Mouse (Mus musculus): ENCODE measurements around the gene Cdyl2. TPM values are rescaled to one million over a fixed set of nuclear protein-coding genes. Genes with fewer than 3 reads are reported as not detected.

Cdyl2 gene
- polyA plus RNA-seq, 1 experiment from 2014 or later = 5.2 TPM

DNA sequence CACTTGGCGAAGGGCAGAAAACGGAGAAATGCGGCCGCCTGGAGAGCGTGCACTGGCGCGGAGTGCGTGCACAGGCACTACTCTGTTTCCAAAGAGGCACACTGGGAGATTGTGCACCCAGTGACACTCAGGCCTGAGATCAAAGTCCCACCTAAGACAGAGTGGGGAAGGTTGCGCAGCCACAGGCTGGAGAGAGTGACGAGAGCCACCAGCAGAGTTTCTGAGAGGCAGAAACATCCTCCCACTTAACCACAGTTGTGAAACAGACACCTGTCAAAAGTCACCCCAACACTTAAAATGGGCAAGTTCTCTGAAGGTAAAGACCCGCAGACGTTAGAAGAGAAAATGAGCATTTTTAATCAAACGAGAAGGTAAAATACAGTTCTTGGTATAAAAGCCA is 97.5 kb downstream of the Cdyl2 start:
- 87% methylated on average over 13 of the region's 13 CpGs for WGBS
- no peaks in the 10 kb centered on the region for H3K9me3 ChIP-seq
- H3K4me2 ChIP-seq = no peak overlapping the region
- H3K27me3 ChIP-seq (replicated peaks) = no peaks in the 10 kb centered on the region
- no peak for ATAC-seq (ENCODE audit: insufficient read depth, low FRiP score, low read depth)
- no peak overlapping the region for H3K27ac ChIP-seq
- no peaks in the 10 kb centered on the region for H3K36me3 ChIP-seq
- H3K4me1 ChIP-seq = no peaks in the 10 kb centered on the region
- H3K9ac ChIP-seq = no peak overlapping the region
- H3K4me3 ChIP-seq (replicated peaks) = no peak overlapping the region

DNA sequence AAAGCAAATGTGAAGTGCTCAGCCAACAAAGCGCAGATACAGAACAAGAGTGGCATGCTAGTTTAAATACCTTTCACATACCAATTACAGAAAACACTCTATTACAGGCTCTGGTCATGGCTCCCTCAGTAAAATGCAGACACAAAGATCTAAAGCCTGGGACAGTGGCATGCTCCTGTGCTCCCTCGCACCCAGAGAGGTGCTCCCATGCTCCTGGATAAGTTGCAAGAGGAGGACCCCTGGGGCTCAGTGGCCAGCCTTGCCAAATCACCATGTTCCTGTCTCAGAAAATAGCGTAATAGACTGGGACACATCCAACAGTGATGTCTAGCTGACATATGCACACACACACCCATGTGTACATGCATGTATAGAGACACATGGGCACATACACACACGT is 98.4 kb downstream of the Cdyl2 start:
- Histone ChIP-seq H3K27me3 (replicated peaks) (no peaks in the 10 kb centered on the region), H3K36me3 (no peaks in the 10 kb centered on the region), H3K4me2 (no peak overlapping the region), H3K4me1 (no peaks in the 10 kb centered on the region), H3K9ac (no peak overlapping the region), H3K27ac (no peak overlapping the region), H3K9me3 (no peaks in the 10 kb centered on the region), H3K4me3 (replicated peaks) (no peak overlapping the region)
- ATAC-seq (ENCODE audit: insufficient read depth, low FRiP score, low read depth) = no peak
- WGBS = 89% methylated on average over 4 of the region's 4 CpGs

DNA sequence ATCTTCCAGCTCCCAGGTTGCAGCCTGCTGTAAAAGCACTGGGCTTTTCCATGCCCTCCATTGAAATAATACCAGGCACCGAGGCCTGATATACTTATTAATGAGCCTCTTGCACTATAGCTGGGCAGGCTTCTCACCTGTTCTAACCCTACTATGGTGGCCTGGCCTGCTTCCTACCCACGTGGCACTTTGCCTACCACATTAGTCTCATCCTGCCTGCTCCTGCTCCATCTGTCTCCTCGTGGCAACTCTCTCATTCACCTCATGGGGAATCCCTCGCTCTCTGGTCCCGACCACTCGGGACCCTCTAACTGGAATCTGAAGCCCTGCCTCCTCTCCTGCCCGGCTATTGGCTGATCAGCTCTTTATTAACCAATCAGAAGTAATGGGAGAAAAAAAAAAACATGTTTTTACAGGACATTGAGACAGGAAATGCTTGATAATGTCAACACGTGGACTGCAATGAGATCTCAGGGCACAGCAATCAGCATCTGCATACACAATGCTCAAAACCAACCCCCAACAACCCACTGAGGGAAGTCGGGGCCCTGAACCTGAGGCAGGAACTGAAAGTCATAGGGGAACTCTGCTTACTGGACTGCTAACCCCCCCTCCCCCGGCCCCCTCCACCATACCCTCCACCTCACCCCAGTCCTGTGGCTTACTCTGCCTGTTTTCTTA is 99.2 kb downstream of the Cdyl2 start:
- no peaks in the 10 kb centered on the region for H3K9me3 ChIP-seq
- H3K27ac ChIP-seq = no peak overlapping the region
- no peak for ATAC-seq (ENCODE audit: insufficient read depth, low FRiP score, low read depth)
- H3K36me3 ChIP-seq = no peaks in the 10 kb centered on the region
- no peak overlapping the region for H3K4me3 ChIP-seq (replicated peaks)
- no peak overlapping the region for H3K4me2 ChIP-seq
- no peaks in the 10 kb centered on the region for H3K4me1 ChIP-seq
- no peaks in the 10 kb centered on the region for H3K27me3 ChIP-seq (replicated peaks)
- H3K9ac ChIP-seq = no peak overlapping the region
- 65% methylated on average over 10 of the region's 10 CpGs for WGBS

DNA sequence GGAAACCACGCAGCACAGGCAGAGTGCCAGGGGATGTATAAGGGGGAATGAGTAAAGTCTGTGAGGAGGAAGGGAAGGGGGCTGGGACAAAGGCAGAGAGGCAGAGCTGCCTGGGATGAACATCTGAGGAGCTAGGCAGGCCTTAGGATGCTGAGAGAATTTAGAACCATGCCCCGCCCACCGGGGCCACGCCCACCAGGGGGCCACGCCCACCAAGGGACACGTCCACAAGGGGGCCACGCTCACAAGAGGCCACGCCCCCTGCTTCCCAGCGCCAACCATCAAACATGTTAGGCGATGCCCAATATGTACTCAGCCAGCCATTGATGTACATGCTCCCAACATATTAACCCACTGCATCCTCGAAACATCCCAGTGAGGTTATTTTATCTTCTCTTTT is 102.7 kb downstream of the Cdyl2 start:
- WGBS = 39% methylated on average over 11 of the region's 11 CpGs
- Histone ChIP-seq H3K9me3 (no peaks in the 10 kb centered on the region), H3K27ac (no peak overlapping the region), H3K36me3 (no peaks in the 10 kb centered on the region), H3K4me3 (replicated peaks) (no peak overlapping the region), H3K4me2 (no peak overlapping the region), H3K27me3 (replicated peaks) (no peaks in the 10 kb centered on the region), H3K4me1 (no peaks in the 10 kb centered on the region), H3K9ac (no peak overlapping the region)
- ATAC-seq (ENCODE audit: insufficient read depth, low FRiP score, low read depth) = no peak

DNA sequence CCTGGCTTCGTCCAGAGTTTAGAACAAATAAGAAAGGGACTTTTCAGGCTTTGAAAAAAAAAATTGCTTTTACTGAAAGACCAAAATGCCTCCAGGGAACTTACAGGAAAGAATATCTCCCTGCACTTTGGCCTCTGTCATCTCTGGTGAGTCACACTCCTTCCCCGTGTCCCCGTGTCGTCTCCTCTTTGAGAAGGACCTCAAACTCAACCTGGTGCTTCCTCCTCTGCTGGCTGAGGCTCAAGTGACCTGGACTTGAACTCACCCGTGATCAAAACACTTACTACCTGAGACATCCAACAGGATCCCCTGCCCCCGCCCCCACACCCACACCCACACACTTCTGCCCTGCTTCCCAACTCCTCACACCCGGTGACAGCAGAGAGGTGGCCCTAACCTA is 103.8 kb downstream of the Cdyl2 start:
- Histone ChIP-seq H3K9me3 (no peaks in the 10 kb centered on the region), H3K27me3 (replicated peaks) (no peaks in the 10 kb centered on the region), H3K9ac (no peak overlapping the region), H3K27ac (no peak overlapping the region), H3K36me3 (no peaks in the 10 kb centered on the region), H3K4me2 (no peak overlapping the region), H3K4me1 (no peaks in the 10 kb centered on the region), H3K4me3 (replicated peaks) (no peak overlapping the region)
- ATAC-seq (ENCODE audit: insufficient read depth, low FRiP score, low read depth) = no peak
- 60% methylated on average over 7 of the region's 7 CpGs for WGBS

DNA sequence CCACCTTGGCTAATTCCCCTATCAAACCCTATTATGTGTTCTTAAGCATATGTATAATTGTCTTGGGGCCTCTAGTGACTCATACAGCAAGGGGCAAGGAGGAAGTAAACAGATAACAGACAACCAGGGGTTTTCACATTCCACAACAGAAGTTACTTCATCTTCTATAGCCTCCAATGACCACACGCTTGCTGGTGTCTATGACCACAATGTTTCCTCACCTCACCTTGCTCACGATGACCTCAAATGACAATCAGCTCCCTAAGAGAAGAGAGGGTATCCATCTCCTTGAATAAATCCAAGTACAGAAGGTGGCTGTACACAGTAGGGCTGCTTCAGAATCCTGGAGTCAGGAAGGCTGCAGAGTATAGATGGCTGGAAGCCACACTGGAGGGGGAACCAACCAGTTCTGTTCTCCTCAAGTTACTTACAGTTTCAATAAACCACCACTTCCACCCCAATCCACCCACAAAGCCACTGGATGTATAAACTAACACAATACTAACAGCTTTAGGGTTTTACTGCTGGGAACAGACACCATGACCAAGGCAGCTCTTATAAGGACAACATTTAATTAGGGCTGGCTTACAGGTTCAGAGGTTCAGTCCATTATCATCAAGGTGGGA is 104.8 kb downstream of the Cdyl2 start:
- Histone ChIP-seq H3K4me2 (no peak overlapping the region), H3K27ac (no peak overlapping the region), H3K9ac (no peak overlapping the region), H3K27me3 (replicated peaks) (no peaks in the 10 kb centered on the region), H3K4me1 (no peaks in the 10 kb centered on the region), H3K9me3 (no peaks in the 10 kb centered on the region), H3K36me3 (no peaks in the 10 kb centered on the region), H3K4me3 (replicated peaks) (no peak overlapping the region)
- 84% methylated on average over 2 of the region's 2 CpGs for WGBS
- no peak for ATAC-seq (ENCODE audit: insufficient read depth, low FRiP score, low read depth)

DNA sequence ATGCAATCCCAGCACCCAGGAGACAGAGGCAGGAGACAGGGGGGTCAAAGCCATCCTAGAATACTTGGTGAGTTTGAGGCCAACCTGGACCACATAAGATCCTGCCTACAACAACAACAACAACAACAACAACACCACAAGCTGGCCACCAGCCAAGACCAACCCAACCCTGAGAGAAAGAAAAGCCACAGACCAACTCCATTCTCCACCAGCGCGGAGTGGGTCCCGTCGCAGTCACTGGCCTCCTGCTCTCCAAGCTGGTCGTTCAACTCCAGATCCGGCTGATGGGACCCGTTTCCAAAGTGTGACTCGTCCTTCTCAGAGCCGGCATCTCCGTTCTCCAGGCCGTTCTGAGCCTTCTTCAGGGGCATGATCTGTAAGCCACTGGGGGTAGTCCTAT is 109.2 kb downstream of the Cdyl2 start:
- no peak overlapping the region for H3K4me2 ChIP-seq
- ATAC-seq (ENCODE audit: insufficient read depth, low FRiP score, low read depth) = no peak
- H3K27me3 ChIP-seq (replicated peaks) = no peaks in the 10 kb centered on the region
- 0 out of 2 replicates have a peak, but pooled peaks cover 3% of the 10 kb centered on the region for H3K4me1 ChIP-seq
- H3K36me3 ChIP-seq = no peaks in the 10 kb centered on the region
- H3K27ac ChIP-seq = no peak overlapping the region
- H3K9ac ChIP-seq = no peak overlapping the region
- 94% methylated on average over 11 of the region's 11 CpGs for WGBS
- no peaks in the 10 kb centered on the region for H3K9me3 ChIP-seq
- no peak overlapping the region for H3K4me3 ChIP-seq (replicated peaks)

DNA sequence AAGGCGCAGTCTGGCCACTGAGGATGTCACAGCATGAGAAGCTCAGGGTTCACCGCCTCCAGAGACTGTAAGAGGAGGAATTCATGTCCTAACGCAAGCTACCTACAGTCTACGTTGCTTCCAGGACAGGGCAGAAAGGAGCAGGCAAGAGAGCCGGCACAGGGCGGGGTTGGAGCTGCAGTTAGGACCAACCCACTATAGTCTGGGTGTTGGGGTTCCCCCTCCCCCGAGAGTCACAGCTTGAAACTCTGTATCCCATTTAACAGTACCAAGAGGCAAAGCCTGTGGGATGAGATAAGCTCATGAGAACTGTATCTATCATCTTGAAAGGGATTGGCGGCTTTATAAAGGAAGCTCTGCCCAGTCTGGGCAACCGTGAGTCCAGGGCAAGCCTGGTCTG is 110.5 kb downstream of the Cdyl2 start:
- 0 out of 2 replicates have a peak, but pooled peaks cover 3% of the 10 kb centered on the region for H3K4me1 ChIP-seq
- H3K27me3 ChIP-seq (replicated peaks) = no peaks in the 10 kb centered on the region
- no peaks in the 10 kb centered on the region for H3K36me3 ChIP-seq
- ATAC-seq (ENCODE audit: insufficient read depth, low FRiP score, low read depth) = no peak
- H3K4me2 ChIP-seq = no peak overlapping the region
- no peaks in the 10 kb centered on the region for H3K9me3 ChIP-seq
- no peak overlapping the region for H3K9ac ChIP-seq
- H3K27ac ChIP-seq = no peak overlapping the region
- no peak overlapping the region for H3K4me3 ChIP-seq (replicated peaks)
- 74% methylated on average over 9 of the region's 9 CpGs for WGBS

DNA sequence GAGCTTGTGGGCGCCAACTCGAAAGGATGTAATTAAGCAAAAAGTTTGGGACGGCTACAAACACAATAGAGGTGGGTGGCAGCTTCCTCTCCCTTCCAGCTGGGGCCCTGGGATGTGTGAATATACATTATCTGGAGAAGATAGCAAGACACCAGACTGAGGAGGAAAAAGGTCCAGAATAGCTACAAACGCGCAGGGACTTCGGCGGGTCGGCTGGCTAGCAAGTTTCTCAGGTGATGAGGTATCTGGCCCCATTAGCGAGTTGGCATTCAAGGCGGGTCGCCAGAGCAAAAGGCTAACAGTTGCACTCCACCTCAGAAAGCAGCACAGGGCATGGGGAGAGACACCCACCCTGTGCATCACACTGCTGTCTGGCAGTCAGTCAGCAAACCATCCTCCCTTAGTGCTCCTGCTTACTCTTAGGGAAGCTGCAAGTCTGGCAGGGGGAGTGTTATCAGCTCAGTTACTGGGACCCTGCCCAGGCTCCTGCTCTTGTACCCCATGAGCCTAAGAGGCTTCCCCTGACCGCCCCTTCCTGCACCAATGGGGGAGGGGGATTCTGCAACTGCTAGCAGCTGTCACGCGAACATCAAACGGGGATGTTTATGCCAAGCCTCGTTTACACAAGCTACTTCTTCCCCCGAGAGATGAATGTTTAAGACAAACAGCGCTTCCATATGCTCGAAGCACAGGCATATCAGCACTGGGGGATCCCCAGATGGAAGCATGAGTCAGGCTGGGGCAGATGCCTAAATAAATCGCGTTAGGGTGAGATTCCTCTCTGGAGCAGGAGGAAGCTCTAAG is 111.4 kb downstream of the Cdyl2 start:
- H3K4me2 ChIP-seq = no peak overlapping the region
- no peak overlapping the region for H3K4me3 ChIP-seq (replicated peaks)
- H3K4me1 ChIP-seq = 0 out of 2 replicates have a peak, but pooled peaks cover 3% of the 10 kb centered on the region
- H3K9ac ChIP-seq = no peak overlapping the region
- ATAC-seq (ENCODE audit: insufficient read depth, low FRiP score, low read depth) = no peak
- H3K27ac ChIP-seq = no peak overlapping the region
- H3K27me3 ChIP-seq (replicated peaks) = no peaks in the 10 kb centered on the region
- no peaks in the 10 kb centered on the region for H3K9me3 ChIP-seq
- 48% methylated on average over 21 of the region's 21 CpGs for WGBS
- H3K36me3 ChIP-seq = no peaks in the 10 kb centered on the region

DNA sequence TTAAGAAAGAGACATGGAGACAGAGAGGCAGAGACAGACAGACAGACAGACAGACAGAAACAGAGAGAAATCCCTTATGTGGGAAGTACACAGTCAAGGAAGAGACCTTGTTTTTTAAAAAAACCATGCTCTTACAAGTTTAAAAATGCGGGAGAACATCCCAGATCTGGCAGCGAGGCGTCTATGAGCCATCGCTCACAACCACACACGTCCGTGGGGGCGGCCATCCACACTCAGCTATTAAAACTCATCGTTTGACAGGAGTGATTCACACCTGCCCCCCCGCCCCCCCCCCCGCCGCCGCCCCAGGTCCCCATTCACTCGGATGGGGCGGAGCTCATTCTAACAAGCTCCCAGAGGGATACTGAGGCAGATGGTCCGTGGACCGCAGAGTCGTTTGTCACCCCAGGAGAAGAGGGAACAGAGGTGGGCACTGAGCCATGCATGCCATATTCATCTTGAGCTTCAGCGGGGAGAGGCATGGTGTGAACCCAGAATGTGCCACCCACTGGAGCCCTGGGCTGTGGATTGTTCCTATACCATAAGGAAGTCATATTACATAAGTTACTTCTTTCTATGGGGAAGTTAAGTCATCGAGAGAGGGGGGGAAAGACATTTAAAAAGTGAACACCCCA is 113.0 kb downstream of the Cdyl2 start:
- H3K27me3 ChIP-seq (replicated peaks) = no peaks in the 10 kb centered on the region
- H3K9ac ChIP-seq = no peak overlapping the region
- 71% methylated on average over 19 of the region's 19 CpGs for WGBS
- no peak overlapping the region for H3K27ac ChIP-seq
- no peaks in the 10 kb centered on the region for H3K36me3 ChIP-seq
- no peak for ATAC-seq (ENCODE audit: insufficient read depth, low FRiP score, low read depth)
- H3K4me1 ChIP-seq = 0 out of 2 replicates have a peak, but pooled peaks cover 3% of the 10 kb centered on the region
- H3K4me2 ChIP-seq = no peak overlapping the region
- no peaks in the 10 kb centered on the region for H3K9me3 ChIP-seq
- H3K4me3 ChIP-seq (replicated peaks) = no peak overlapping the region

DNA sequence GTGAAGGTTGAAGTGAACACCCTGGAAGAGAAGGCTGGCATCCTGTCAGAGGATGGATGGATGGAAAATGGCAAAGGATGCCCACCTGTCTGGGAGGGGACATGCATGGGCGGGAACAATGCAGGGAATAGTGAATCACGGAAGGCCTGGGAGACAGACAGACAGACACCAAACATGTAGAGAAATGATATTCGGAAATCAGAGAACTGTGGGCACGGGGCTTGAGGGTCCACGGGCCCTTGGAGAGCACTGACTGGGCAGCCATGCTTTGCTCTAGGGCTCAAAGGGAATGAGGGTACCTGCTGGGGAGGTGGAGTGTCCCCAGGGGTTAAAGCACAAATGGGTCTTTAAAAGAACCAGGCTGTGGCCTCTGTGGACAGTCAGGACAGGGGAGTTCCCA is 113.6 kb downstream of the Cdyl2 start:
- no peaks in the 10 kb centered on the region for H3K36me3 ChIP-seq
- WGBS = 93% methylated on average over 5 of the region's 5 CpGs
- no peaks in the 10 kb centered on the region for H3K27me3 ChIP-seq (replicated peaks)
- no peak overlapping the region for H3K27ac ChIP-seq
- ATAC-seq (ENCODE audit: insufficient read depth, low FRiP score, low read depth) = no peak
- H3K9me3 ChIP-seq = no peaks in the 10 kb centered on the region
- no peak overlapping the region for H3K4me3 ChIP-seq (replicated peaks)
- 0 out of 2 replicates have a peak, but pooled peaks cover 3% of the 10 kb centered on the region for H3K4me1 ChIP-seq
- H3K9ac ChIP-seq = no peak overlapping the region
- no peak overlapping the region for H3K4me2 ChIP-seq

DNA sequence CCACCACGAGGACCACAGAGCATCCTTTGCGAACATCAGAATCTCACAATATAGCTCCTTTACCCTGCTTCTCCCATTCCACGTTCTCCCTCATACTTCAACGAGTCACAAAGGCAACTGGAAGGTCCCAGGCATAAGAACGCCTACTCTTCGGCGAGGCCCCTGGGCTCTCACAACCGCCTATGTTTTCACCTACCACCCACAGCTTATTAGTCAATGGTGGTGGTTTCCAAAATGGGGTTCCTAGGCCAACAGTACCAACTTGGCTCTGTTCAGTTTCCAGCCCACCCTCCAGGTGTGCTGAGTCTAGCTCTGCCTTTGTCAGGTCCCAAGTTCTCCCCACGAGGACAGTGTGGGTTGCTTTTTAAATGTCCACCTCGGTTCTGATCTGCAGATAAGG is 114.0 kb downstream of the Cdyl2 start:
- Histone ChIP-seq H3K9me3 (no peaks in the 10 kb centered on the region), H3K9ac (no peak overlapping the region), H3K4me2 (no peak overlapping the region), H3K36me3 (no peaks in the 10 kb centered on the region), H3K27ac (no peak overlapping the region), H3K27me3 (replicated peaks) (no peaks in the 10 kb centered on the region), H3K4me1 (0 out of 2 replicates have a peak, but pooled peaks cover 3% of the 10 kb centered on the region), H3K4me3 (replicated peaks) (no peak overlapping the region)
- WGBS = 89% methylated on average over 10 of the region's 10 CpGs
- ATAC-seq (ENCODE audit: insufficient read depth, low FRiP score, low read depth) = no peak
